Mouse (Mus musculus) myocyte (in vitro differentiated cells): ENCODE results near the gene Rsf1. TPM values are rescaled to one million over a fixed set of nuclear protein-coding genes. Genes with fewer than 3 reads are reported as not detected.

ENCODE experiments used
- H3K27me3 ChIP-seq: one replicate; pipeline ENCODE4 v1.6.1; 2011; ENCODE audit not compliant: control insufficient read depth, insufficient read depth, insufficient read length
- H3K36me3 ChIP-seq: one replicate; pipeline ENCODE4 v1.6.1; 2011; ENCODE audit not compliant: control insufficient read depth, insufficient read depth
- H3K4me2 ChIP-seq: one replicate; pipeline ENCODE4 v1.6.1; 2011; ENCODE audit warnings: low read depth, control low read depth
- H3K4me3 ChIP-seq: one replicate; pipeline ENCODE4 v1.5.1; 2011; ENCODE audit warnings: mild to moderate bottlenecking, control low read depth, moderate library complexity
- H3K79me2 ChIP-seq: one replicate; pipeline ENCODE4 v1.6.1; 2011; ENCODE audit not compliant: control insufficient read depth, insufficient read depth
- H3ac ChIP-seq: one replicate; pipeline ENCODE4 v1.6.1; 2011; ENCODE audit not compliant: control insufficient read depth, insufficient read length
- CEBPB ChIP-seq: IDR thresholded peaks from 2 replicates; pipeline ENCODE4 v1.6.1; 2011; ENCODE audit warnings: mild to moderate bottlenecking, moderate library complexity; ENCODE audit not compliant: poor library complexity, insufficient read depth, severe bottlenecking
- E2F4 ChIP-seq: IDR thresholded peaks from one replicate; pipeline ENCODE4 v1.6.1; 2011; ENCODE audit warnings: mild to moderate bottlenecking, control low read depth, moderate library complexity; ENCODE audit not compliant: insufficient read depth
- MAX ChIP-seq: IDR thresholded peaks from one replicate; pipeline ENCODE4 v1.6.1; 2011; ENCODE audit warnings: low read depth, mild to moderate bottlenecking, control low read depth
- MYOD1 ChIP-seq, 3 experiments: IDR thresholded peaks; one replicate each; pipeline ENCODE4 v1.6.1; 2011; ENCODE audit warnings: control low read depth in 2 of 3, low read depth in 2 of 3, mild to moderate bottlenecking in 2 of 3, moderate library complexity in 1 of 3; ENCODE audit not compliant: insufficient read length in 2 of 3, control insufficient read depth in 1 of 3
- MYOG ChIP-seq, 3 experiments: IDR thresholded peaks; one replicate each; pipeline ENCODE4 v1.6.1; 2011; ENCODE audit warnings: control low read depth in 2 of 3, low read depth in 2 of 3, mild to moderate bottlenecking in 2 of 3; ENCODE audit not compliant: insufficient read length in 2 of 3, control insufficient read depth in 1 of 3, insufficient read depth in 1 of 3
- POLR2A ChIP-seq: IDR thresholded peaks from one replicate; pipeline ENCODE4 v1.6.1; 2011; ENCODE audit warnings: low read depth, mild to moderate bottlenecking, control low read depth, moderate library complexity; ENCODE audit not compliant: insufficient read length
- POLR2AphosphoS2 ChIP-seq: IDR thresholded peaks from one replicate; pipeline ENCODE4 v1.6.1; 2011; ENCODE audit warnings: low read depth, control low read depth; ENCODE audit not compliant: insufficient read length
- REST ChIP-seq: IDR thresholded peaks from one replicate; pipeline ENCODE4 v1.6.1; 2011; ENCODE audit warnings: mild to moderate bottlenecking, control low read depth, moderate library complexity; ENCODE audit not compliant: insufficient read depth, insufficient read length
- SRF ChIP-seq: IDR thresholded peaks from one replicate; pipeline ENCODE4 v1.6.1; 2011; ENCODE audit warnings: low read depth; ENCODE audit not compliant: control insufficient read depth, insufficient read length
- TCF12 ChIP-seq: IDR thresholded peaks from one replicate; pipeline ENCODE4 v1.6.1; 2011; ENCODE audit warnings: mild to moderate bottlenecking, control low read depth; ENCODE audit not compliant: poor library complexity, insufficient read depth, severe bottlenecking
- TCF3 ChIP-seq: IDR thresholded peaks from one replicate; pipeline ENCODE4 v1.6.1; 2011; ENCODE audit warnings: low read depth, control low read depth; ENCODE audit not compliant: insufficient read length
- USF1 ChIP-seq: IDR thresholded peaks from one replicate; pipeline ENCODE4 v1.6.1; 2011; ENCODE audit warnings: low read depth, mild to moderate bottlenecking, control low read depth, moderate library complexity
- polyA plus RNA-seq: library from polyadenylated mRNA; unstranded; fragments of >200 nt; fragmentation: generic; extraction: Trizol; gene quantifications from one replicate; pipeline ENCODE4 v1.2.1, GENCODE M21; 2012; ENCODE audit warnings: missing spikeins

Rsf1 gene
- polyA plus RNA-seq, 1 experiment, result 4.3 TPM

- H3K36me3 ChIP-seq, result peaks cover 3% of the 10 kb centered on the region
- H3ac ChIP-seq, result no peak overlapping the region
- H3K79me2 ChIP-seq, result no peaks in the 10 kb centered on the region
- no peak overlapping the region for H3K4me3 ChIP-seq
- H3K4me2 ChIP-seq, result no peak overlapping the region
- TF ChIP-seq CEBPB (no peak), MYOG (IDR thresholded peaks at IDR 0.05; ENCODE audit: control insufficient read depth in 1 of 3, insufficient read depth in 1 of 3, insufficient read length in 2 of 3, low read depth in 2 of 3) (no peak), MYOD1 (IDR thresholded peaks at IDR 0.05; ENCODE audit: control insufficient read depth in 1 of 3, insufficient read length in 2 of 3, low read depth in 2 of 3) (no peak), MAX (no peak), TCF3 (no peak), POLR2AphosphoS2 (no peak), POLR2A (no peak), E2F4 (no peak), REST (no peak)
- no peaks in the 10 kb centered on the region for H3K27me3 ChIP-seq
These were observed 68.0 kb downstream of the Rsf1 start for GRCm38 (mm10) chr7:97647656-97648055.

- no peaks in the 10 kb centered on the region for H3K79me2 ChIP-seq
- H3K27me3 ChIP-seq, result no peaks in the 10 kb centered on the region
- no peak overlapping the region for H3K4me3 ChIP-seq
- no peak overlapping the region for H3ac ChIP-seq
- H3K36me3 ChIP-seq, result peaks cover 3% of the 10 kb centered on the region
- TF ChIP-seq USF1, result no peak
- H3K4me2 ChIP-seq, result no peak overlapping the region
These were observed 71.0 kb downstream of the Rsf1 start for GRCm38 (mm10) chr7:97650729-97651128.

GRCm38 (mm10) chr7:97656144-97656543, 76.5 kb downstream of the Rsf1 start:
- H3K4me2 ChIP-seq, result no peak overlapping the region
- TF ChIP-seq TCF3 (no peak), USF1 (no peak), MAX (no peak)
- peaks cover 5% of the 10 kb centered on the region for H3K36me3 ChIP-seq

GRCm38 (mm10) chr7:97661634-97662033, 81.9 kb downstream of the Rsf1 start:
- Histone ChIP-seq H3ac (no peak overlapping the region), H3K36me3 (peaks cover 31% of the 10 kb centered on the region), H3K27me3 (no peaks in the 10 kb centered on the region), H3K4me3 (no peak overlapping the region), H3K79me2 (no peaks in the 10 kb centered on the region), H3K4me2 (no peak overlapping the region)
- no peak for TF ChIP-seq MYOD1 (IDR thresholded peaks at IDR 0.05; ENCODE audit: control insufficient read depth in 1 of 3, insufficient read length in 2 of 3, low read depth in 2 of 3)
- TF ChIP-seq TCF3, result no peak
- no peak for TF ChIP-seq MYOG (IDR thresholded peaks at IDR 0.05; ENCODE audit: control insufficient read depth in 1 of 3, insufficient read depth in 1 of 3, insufficient read length in 2 of 3, low read depth in 2 of 3)
- TF ChIP-seq USF1, result no peak
- TF ChIP-seq POLR2A, result no peak
- TF ChIP-seq SRF, result no peak
- no peak for TF ChIP-seq TCF12

More at GRCm38 (mm10) chr7:97656144-97656543, 76.5 kb downstream of the Rsf1 start:
- Histone ChIP-seq H3ac (no peak overlapping the region), H3K27me3 (no peaks in the 10 kb centered on the region), H3K79me2 (no peaks in the 10 kb centered on the region), H3K4me3 (no peak overlapping the region)

GRCm38 (mm10) chr7:97679239-97679638, 99.5 kb downstream of the Rsf1 start:
- TF ChIP-seq USF1, result no peak
- TF ChIP-seq MAX, result no peak
- TF ChIP-seq SRF, result no peak
- H3K36me3 ChIP-seq, result peaks cover 35% of the 10 kb centered on the region
- H3K27me3 ChIP-seq, result no peaks in the 10 kb centered on the region
- H3K4me3 ChIP-seq, result no peak overlapping the region
- H3K4me2 ChIP-seq, result no peak overlapping the region
- H3K79me2 ChIP-seq, result no peaks in the 10 kb centered on the region
- no peak overlapping the region for H3ac ChIP-seq

- Histone ChIP-seq H3ac (no peak overlapping the region), H3K36me3 (peaks cover 14% of the 10 kb centered on the region), H3K4me3 (no peak overlapping the region), H3K4me2 (no peak overlapping the region), H3K79me2 (no peaks in the 10 kb centered on the region), H3K27me3 (no peaks in the 10 kb centered on the region)
- no peak for TF ChIP-seq SRF
- TF ChIP-seq MYOG (IDR thresholded peaks at IDR 0.05; ENCODE audit: control insufficient read depth in 1 of 3, insufficient read depth in 1 of 3, insufficient read length in 2 of 3, low read depth in 2 of 3), result no peak
- no peak for TF ChIP-seq TCF12
- TF ChIP-seq POLR2AphosphoS2, result no peak
- TF ChIP-seq USF1, result no peak
- no peak for TF ChIP-seq REST
- no peak for TF ChIP-seq TCF3
- no peak for TF ChIP-seq POLR2A
These were observed 108.1 kb downstream of the Rsf1 start for GRCm38 (mm10) chr7:97687831-97688230.
